Mouse (Mus musculus) natural killer cell, adult 2 months (primary cell): ENCODE results near the gene Rhbdd3.
A peak's percentile ranks its signal among the peaks of the same experiment; 100 is the strongest.
"Not testable (repeated sequence)": the region's sequence is repeated elsewhere in the genome, so short reads cannot be mapped to it uniquely, and the experiment has no call there.

ENCODE experiments used
- DNase-seq, 2 experiments: peaks; one replicate each; pipeline ENCODE4 v3.0.0; 2022; ENCODE audit warnings: low spot score in 2 of 2

Rhbdd3 gene

DNA sequence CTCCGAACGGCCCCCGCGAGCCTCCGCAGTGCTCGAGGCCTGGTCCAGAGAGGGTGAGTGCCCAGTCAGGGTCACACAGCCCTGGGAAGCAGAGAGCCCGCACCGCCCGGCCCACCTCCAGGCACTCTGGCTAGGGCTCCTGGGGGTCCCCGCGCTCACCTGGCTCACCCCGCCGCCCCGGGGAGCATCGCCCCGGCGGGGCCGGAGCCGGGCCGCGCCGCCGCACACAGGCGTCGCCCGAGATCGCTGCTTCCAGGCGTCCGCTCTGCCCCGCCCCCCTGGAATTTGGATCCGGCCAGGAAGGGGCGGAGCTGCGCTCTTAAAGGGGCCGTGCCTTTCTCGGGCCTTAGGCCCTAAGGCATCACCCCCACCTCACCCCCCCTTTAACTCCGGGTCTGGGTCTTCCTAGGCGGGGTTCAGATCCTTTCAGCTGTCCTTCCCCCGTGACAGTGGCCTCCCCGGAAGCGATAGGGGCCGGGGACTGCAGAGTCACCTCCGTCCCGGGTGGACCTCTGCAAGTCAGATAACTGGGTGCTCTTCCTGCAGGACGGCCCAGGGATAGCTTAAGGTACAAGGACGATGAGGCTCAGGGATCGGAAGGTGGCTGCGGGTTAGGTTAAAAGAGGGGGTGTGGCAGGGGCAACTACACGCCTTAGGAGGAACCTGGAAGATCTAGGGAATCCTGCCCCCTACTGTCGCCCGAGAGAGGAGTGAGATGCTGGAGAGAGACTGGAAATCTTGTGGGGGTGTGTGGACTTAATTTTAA is 33.5 kb upstream of the Rhbdd3 start, which contains the start of gene Gas2l1:
Gene Gas2l1, minus strand, starts transcription at position 272 of the 766 bp plus-strand sequence.
- peak in 1 of 2 experiments; percentile 44 for DNase-seq

DNA sequence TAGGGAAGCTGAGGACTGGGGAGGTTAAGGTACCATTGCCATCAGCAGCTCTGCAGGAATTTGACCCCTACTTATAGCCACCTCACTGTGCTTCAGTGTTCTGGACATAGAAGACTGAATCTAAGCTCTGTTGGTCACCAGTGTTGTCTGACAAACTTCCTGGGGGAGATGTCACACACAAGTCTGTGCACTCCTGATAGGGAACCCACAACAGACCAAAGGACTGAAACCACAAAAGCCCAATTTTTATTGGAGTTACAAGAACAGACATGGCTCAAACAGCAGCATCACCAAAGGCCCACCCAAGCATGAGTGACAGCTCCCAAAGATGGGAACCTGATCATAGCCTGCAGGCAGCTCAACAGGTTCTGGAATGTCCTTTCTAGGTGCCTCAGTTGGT is 31.7 kb upstream of the Rhbdd3 start:
- no peak for DNase-seq

DNA sequence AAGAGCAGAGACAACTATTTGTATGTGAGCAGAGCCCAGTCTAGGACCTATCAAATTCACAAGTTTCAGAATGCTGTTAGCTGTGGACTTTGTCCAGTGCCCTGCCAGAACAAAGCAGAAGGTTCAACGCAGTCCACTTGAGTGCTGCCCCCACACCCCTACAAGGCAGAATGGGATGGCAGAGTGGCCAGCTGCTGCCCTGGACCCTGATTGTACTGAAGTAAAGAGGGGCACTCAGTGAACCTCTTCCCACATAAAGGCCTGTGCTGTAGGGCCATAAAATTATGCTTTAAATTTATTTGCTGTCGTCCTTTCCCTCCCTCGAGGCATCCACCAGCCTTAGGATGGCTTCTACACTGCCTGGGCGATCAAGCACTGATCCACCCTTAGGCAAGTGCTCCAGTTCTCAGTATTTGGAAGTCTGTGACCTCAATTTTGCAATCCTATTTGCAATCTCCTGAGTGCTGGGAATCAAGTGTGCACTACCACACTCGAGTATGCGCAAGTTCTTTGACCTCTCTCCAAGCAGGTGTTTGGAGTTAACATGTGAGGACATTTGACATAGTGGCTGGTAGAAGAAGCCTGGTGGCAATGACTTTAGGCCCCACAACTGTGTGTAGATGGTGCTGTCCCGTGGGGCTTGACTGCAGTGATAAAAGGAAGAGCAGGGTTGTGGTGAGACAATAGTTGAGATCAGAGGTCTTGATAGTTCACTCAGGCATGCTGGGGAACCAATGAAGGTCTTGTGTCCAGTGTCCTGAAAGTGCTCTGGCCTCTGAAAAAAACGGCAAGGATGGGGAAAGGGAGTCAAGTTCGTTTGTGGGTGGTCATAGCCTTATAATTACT is 30.4 kb upstream of the Rhbdd3 start:
- DNase-seq, result no peak

DNA sequence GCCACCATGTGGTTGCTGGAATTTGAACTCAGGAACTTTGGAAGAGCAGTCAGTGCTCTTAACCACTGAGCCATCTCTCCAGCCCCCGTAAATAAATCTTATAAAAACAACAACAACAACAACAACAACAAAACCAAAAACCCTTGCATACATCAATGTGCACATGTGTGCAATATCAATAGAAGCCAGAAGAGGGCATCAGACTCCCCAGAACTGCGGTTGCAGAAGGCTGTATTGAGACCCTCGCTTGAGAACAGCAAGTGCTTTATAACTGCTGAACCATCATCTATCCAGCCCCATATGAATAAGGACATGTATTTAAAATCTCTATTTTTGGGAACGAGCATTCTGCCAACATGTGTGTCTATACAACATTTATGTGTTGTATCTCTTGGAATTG is 23.8 kb upstream of the Rhbdd3 start:
- no peak for DNase-seq

DNA sequence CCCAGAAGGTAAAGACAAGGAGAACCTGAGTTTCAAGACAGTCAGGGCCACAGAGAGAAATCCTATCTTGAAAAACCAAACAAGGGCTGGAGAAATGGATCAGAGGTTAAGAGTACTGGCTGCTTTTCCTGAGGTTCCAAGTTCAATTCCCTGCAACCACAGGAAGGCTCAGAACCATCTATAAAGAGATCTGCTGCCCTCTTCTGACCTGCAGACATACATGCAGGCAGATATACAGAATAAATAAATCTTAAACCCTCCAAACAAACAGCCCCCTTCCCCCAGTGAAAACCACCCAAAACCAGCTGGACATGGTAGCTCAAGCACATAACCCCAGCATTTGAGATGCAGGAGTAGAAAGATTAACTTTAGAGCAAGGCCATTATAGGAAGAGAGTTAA is 23.0 kb upstream of the Rhbdd3 start:
- DNase-seq, result no peak

DNA sequence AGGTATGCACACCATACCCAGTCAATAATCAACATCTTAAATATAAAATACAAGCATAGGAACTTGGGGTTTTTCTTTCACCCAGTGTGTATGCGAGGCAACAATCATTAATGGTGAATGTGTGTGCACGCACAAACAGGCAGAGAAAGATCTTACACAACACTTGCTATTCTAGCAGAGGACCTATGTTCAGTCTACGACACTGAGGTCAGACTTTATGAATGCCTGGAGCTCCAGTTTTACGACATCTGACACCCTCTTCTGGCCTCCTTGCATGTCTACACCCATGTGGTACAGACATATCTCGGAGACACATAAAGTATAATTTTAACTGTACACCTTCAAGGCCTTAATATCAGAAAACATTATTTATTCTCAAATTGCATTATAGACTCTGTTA is 21.9 kb upstream of the Rhbdd3 start:
- not testable (repeated sequence) for DNase-seq

DNA sequence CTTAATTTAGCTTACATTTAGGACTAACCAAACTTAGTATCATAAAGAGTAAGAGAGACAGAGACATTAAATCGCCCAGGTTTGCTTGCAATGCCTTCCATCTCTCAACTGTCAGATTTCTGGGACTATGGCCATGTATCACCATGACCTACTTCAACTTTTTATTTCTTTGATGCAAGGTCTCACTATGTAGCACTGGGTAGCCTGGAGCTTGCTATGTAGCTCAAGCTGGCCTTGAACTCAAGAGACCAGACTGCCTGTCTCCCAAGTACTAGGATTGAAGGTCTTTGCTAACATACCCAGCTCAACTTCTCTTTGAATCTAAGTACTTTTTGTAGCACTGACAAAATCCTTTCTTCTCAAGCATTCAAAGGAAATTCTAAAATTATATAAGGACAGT is 9.6 kb upstream of the Rhbdd3 start:
- no peak for DNase-seq

- DNase-seq, result no peak
These were observed 7.0 kb upstream of the Rhbdd3 start for GRCm38 (mm10) chr11:5091706-5092105.

DNA sequence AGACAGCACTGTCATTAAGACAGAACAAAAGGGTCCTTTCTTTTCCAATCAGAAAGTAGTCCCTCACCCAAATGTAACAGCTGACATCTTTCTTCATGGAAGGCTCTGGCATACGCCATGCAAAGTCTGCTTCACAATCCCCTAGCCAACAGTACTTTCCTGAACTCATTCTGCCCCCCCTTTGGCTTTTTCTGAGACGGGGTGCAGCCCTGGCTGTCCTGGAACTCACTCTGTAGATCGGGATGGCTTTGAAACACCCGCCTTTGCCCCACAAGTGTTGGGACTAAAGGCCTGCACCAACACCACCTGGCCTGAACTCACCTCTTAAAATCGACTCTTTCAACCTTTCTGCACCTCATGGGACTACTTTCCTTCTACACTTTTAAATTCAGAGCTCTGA is 2.8 kb upstream of the Rhbdd3 start:
- no peak for DNase-seq

DNA sequence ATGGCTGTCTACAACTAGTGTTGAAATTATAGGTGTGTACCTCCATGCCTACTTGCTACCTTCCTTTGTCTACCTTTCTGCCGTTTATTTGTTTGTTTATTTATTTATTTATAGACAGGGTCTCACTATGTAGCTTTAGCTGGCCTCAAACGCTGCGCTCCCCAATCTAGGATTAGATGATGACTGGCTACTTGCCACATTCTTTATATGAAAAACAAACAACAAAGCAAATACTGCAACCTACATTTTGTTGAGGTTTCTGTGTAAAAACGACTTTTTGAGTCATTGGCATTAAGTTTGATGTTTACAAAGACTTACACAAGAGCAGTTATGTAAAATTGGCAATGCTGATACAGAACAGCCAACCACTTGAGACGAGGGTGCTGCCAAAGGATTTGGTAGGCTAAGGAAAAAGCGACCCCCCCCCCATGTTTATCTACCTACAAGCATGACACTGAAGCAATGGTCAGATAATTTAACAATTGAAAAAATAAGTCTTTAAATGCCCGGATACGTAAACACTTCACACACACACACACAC is 2.2 kb upstream of the Rhbdd3 start:
- DNase-seq, result no peak

DNA sequence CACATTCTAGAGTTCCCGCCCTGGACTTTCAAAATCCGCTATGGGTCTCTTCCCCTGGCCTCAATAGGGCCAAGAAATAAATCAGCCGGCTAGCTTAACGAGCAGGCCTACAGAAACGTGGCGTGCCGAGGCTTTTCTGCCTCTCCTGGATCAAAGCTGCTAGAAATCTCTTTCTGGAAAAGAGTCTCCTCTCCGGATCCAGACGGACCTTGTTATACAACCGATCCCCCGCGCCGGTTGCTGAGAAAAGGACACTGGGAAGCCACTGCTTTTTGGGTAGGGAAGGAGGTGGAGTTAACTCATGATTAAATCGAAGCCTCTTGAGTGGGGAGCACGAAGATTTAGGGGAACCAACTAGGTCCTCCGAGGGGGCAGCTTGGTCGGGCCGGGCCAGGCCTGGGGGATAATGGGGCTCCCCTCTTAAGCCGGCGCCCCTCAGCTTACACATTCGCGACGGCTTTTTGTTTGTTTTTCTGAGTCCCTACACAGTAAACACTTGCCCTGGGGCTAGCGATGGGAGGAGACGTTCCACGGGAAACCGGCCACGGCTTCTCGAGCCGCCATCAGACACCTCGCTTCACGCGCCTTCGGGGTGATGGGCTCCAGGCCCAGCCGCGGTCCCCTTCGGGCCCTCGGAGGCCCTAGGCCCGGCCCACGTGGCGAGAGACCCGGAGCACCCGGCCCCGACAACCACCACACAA is 541 bp upstream of the Rhbdd3 start:
- DNase-seq, result peak in 1 of 2 experiments; percentile 28

GRCm38 (mm10) chr11:5099576-5100183 is 954 bp downstream of the Rhbdd3 start:
- peak; percentile 55 to 71 for DNase-seq

DNA sequence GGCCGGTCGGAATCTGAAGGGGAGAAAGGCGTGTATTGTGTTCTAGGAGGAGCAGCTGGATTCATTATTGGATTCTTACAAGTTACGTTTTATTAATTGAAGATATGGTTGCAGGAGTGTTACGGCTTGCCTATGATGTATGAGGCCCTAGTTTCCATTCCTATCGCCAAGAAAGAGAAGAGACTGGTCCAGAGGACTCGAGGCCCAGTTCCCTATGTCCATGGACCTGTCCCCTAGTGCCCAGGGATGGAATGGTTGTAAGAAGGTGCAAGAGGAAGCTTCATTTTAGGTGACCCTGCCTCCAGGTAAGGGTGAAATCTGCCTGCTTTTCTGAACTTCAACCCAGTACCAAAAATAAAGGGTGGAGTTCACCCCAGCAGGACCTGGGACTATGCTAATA is 1.6 kb downstream of the Rhbdd3 start:
- no peak for DNase-seq

- no peak for DNase-seq
These were observed 2.1 kb downstream of the Rhbdd3 start for GRCm38 (mm10) chr11:5100801-5101200.

- DNase-seq, result no peak
These were observed 2.9 kb downstream of the Rhbdd3 start for GRCm38 (mm10) chr11:5101641-5102040.

DNA sequence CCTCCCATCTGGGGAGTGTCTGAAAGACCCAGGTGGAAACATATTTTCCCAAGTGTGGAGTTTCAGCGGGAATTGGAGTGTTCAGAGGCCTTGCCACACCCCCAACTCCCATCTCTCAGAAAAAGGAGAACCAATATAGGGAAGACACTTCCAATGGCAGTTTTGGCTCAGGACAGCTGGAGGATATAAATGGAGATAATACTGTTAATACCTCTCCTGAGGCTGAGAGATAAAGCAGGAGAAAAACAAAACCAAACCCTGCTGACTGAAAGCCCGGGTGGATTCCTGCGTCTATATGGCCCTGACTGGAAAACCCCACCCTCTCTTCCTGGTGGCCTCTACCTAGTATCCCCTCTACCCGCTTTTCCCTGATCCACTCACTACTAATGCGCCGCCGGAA is 3.7 kb downstream of the Rhbdd3 start:
- no peak for DNase-seq

DNA sequence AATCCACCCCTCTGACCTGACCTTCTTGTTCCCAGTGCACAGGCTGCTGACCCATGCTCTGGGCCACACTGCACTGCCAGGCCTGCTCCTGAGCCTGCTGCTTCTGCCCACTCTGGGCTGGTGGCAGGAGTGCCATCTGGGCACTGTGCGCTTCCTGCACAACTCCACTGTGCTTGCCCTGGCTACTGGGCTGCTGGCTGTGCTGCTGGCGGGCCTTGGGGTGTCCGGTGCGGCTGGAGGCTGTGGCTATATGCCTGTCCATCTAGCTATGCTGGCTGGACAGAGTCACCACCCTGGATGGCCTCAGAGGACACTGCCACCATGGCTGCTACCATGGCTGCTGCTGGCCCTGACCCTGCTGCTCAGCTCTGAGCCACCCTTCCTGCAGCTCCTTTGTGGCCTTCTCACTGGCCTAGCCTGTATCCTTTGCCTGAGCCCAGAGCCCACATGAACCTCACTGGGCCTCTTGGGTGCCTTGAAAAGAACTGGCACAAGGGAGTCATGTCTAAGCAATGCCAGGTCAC is 5.3 kb downstream of the Rhbdd3 start:
- no peak for DNase-seq

DNA sequence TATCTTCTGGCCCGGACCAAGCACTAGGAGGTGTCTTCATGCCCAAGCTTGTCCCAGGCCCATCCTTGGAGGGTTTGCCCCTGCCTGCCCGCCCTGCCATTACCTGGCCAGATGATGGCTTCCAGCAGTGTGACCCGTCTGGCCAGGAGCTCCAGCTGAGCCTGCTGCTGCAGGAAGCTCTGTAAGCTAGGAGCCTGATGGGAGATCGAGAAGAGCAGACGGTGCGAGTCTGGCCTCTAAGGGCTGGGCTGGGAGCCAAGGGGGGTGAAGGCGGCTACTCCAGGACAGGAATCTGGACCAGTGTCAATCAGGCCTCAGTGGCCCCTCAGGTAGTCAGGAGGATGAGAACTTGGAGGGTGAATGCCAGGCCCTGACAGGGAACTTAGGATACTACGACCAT is 10.7 kb downstream of the Rhbdd3 start:
- no peak for DNase-seq

DNA sequence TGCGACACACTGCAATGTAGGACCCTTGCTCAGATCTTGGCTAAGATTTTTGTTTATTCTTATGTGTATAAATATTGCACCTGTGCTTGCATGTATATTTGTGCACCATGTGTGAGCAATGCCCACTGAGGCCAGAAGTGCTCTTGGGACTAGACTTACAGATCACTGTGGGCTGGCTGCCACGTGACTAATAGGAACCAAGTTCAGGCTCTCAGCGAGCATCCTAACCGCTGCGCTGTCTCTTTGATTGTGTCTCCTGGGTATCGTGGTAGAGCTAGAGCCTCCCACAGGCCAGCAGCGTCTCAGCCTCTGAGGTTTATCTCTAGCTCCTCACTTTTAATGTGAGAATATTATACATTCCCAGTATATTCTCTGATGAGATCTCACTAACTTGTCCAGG is 14.9 kb downstream of the Rhbdd3 start:
- DNase-seq, result no peak

- DNase-seq, result peak; percentile 87 to 92
These were observed 16.3 kb downstream of the Rhbdd3 start for GRCm38 (mm10) chr11:5114931-5115581.

DNA sequence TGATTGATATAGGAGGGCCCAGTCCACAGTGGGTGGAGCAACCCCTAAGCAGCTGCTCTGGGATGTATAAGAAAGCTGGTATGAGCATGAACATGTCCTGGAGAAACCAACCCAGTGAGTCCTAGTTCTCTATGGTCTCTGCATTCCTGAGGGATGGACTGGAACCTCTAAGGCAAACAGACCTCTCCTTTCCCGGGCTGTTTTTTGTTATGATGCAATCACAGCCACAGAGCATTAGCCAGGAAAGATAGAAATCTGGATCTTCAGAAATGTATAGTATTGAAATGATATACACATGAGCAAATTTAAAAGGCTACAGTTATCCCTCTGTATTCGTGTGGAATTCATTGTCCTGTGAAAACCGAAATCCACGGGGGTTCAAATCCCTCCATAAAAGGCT is 27.0 kb downstream of the Rhbdd3 start:
- no peak for DNase-seq
